ENCODE assay signal across 9 mouse cellular contexts in genomic region chr7:25008635-25009034, GRCm38 (mm10). TPM values are rescaled to one million over a fixed set of nuclear protein-coding genes. Genes with fewer than 3 reads are reported as not detected.
A peak's percentile ranks its signal among the peaks of the same experiment; 100 is the strongest.
DNase-seq lines count a peak whose midpoint lies in the region; ATAC-seq and TF ChIP-seq lines count a peak whose summit lies in the region.
"Had no signal": no experiment of that assay in that cellular context is flagged by ENCODE, and none has a peak within 500 bp of the region (broad histone marks: within the 10 kb centered on the region; RNA-seq: fewer than 3 reads in every experiment).

No protein-coding gene starts in this region.

- H3K4me1 ChIP-seq in MEL (ENCODE audit: control insufficient read depth in 1 of 2, insufficient read depth in 2 of 2, low read length in 2 of 2), result no peaks in the 10 kb centered on the region
- peaks cover 32% of the 10 kb centered on the region for H3K4me1 ChIP-seq in heart, embryonic 13.5 days

- H3K79me2 ChIP-seq in MEL (ENCODE audit: control insufficient read depth, insufficient read depth, low read length, poor library complexity), result no peaks in the 10 kb centered on the region

- no peak for TF ChIP-seq POLR2A in MEL (IDR thresholded peaks at IDR 0.05; ENCODE audit: control insufficient read depth in 1 of 2, insufficient read depth in 1 of 2, low read depth in 1 of 2, low read length in 2 of 2, poor library complexity in 1 of 2)

- H3K9ac ChIP-seq in MEL (ENCODE audit: control insufficient read depth, low read depth, low read length, poor library complexity, severe bottlenecking), result no peak overlapping the region
- no peak overlapping the region for H3K9ac ChIP-seq in heart, embryonic 13.5 days

- no peaks in the 10 kb centered on the region for H3K27me3 ChIP-seq in MEL (ENCODE audit: control insufficient read depth in 1 of 2, insufficient read depth in 2 of 2, low read length in 2 of 2)
- peaks cover 99% of the 10 kb centered on the region for H3K27me3 ChIP-seq in heart, embryonic 13.5 days (replicated peaks)
- peaks cover 3% of the 10 kb centered on the region; the same call in 1 of the 2 replicates for H3K27me3 ChIP-seq in splenic B cell, adult 2 months (ENCODE audit: control insufficient read depth, insufficient read depth, low read length, poor library complexity, severe bottlenecking)

- ATAC-seq in heart, embryonic 13.5 days (ENCODE audit: extremely low read depth, insufficient number of reproducible peaks, low FRiP score, low TSS enrichment), result no peak
- peak; percentile 81 for ATAC-seq in megakaryocyte-erythroid progenitor cell, adult 5-6 weeks (replicated peaks; ENCODE audit: low FRiP score, low TSS enrichment, poor library complexity, severe bottlenecking)
- ATAC-seq: Patski had no signal

- no peaks in the 10 kb centered on the region for H3K36me3 ChIP-seq in MEL (ENCODE audit: control insufficient read depth in 1 of 2, insufficient read depth in 2 of 2, low read length in 2 of 2)
- peaks cover 16% of the 10 kb centered on the region for H3K36me3 ChIP-seq in heart, embryonic 13.5 days
- H3K36me3 ChIP-seq in splenic B cell, adult 2 months (ENCODE audit: control insufficient read depth, insufficient read depth, low read length, poor library complexity, severe bottlenecking), result no peaks in the 10 kb centered on the region

- under 1% methylated on average over 17 of the region's 17 CpGs for WGBS in heart, embryonic 13.5 days

- H3K9me3 ChIP-seq in MEL (replicated peaks; ENCODE audit: insufficient read depth, low read length), result no peaks in the 10 kb centered on the region
- no peaks in the 10 kb centered on the region for H3K9me3 ChIP-seq in heart, embryonic 13.5 days

- TF ChIP-seq EP300 in MEL (IDR thresholded peaks at IDR 0.05; ENCODE audit: low read depth in 1 of 2, low read length in 2 of 2), result no peak

- no peak overlapping the region for H3K27ac ChIP-seq in MEL (ENCODE audit: control insufficient read depth, low read depth, low read length)
- no peak overlapping the region for H3K27ac ChIP-seq in heart, embryonic 13.5 days (replicated peaks)

- peak overlapping the region; percentile 55 for H3K4me2 ChIP-seq in heart, embryonic 13.5 days

- no peak for TF ChIP-seq RAD21 in MEL (IDR thresholded peaks at IDR 0.05; ENCODE audit: low read depth, low read length)

- no peak for TF ChIP-seq CTCF in MEL (IDR thresholded peaks at IDR 0.05 in 2 of 3, conservative IDR thresholded peaks at IDR 0.05 in 1 of 3; ENCODE audit: control insufficient read depth in 1 of 3, insufficient read depth in 1 of 3, low read depth in 2 of 3, low read length in 3 of 3, poor library complexity in 1 of 3, severe bottlenecking in 1 of 3)

- DNase-seq in gastrocnemius, postnatal 10 days, result peak; percentile 69
- no peak for DNase-seq in gastrocnemius, adult 8-10 months (ENCODE audit: low spot score in 2 of 2)
- peak; percentile 61 for DNase-seq in MEL (ENCODE audit: low read depth, low spot score)
- DNase-seq in cerebellum, postnatal 14 days, result peak; percentile 81 to 84
- peak; percentile 88 for DNase-seq in kidney, postnatal 10 days
- DNase-seq in splenic B cell, adult 2 months (ENCODE audit: low read depth, low spot score), result peak; percentile 62

- no peak overlapping the region for H3K4me3 ChIP-seq in MEL (ENCODE audit: control insufficient read depth in 1 of 2, insufficient read depth in 1 of 2, low read depth in 2 of 2, low read length in 2 of 2)
- H3K4me3 ChIP-seq in heart, embryonic 13.5 days, result peak overlapping the region; percentile 8; the same call in 1 of the 2 replicates

TF ChIP-seq in MEL, 35 proteins besides CTCF, POLR2A, EP300 and RAD21:
- no peak for TF ChIP-seq SIN3A (IDR thresholded peaks at IDR 0.05; ENCODE audit: low read length)
- TF ChIP-seq ELF1 (IDR thresholded peaks at IDR 0.05; ENCODE audit: low read depth, low read length), result no peak
- no peak for TF ChIP-seq POLR2AphosphoS2 (IDR thresholded peaks at IDR 0.05; ENCODE audit: low read length)
- TF ChIP-seq MYB (IDR thresholded peaks at IDR 0.05; ENCODE audit: low read depth, low read length), result no peak
- TF ChIP-seq E2F4 (IDR thresholded peaks at IDR 0.05; ENCODE audit: borderline replicate concordance, low read depth, low read length), result no peak
- TF ChIP-seq KAT2A (conservative IDR thresholded peaks at IDR 0.05; ENCODE audit: low read depth, low read length), result no peak
- TF ChIP-seq TCF12 (IDR thresholded peaks at IDR 0.05; ENCODE audit: low read depth, low read length), result no peak
- TF ChIP-seq MAX (IDR thresholded peaks at IDR 0.05; ENCODE audit: low read length), result no peak
- TF ChIP-seq MXI1 (IDR thresholded peaks at IDR 0.05; ENCODE audit: low read depth, low read length), result no peak
- no peak for TF ChIP-seq ZNF384 (IDR thresholded peaks at IDR 0.05; ENCODE audit: low read depth, low read length)
- no peak for TF ChIP-seq GATA1 (IDR thresholded peaks at IDR 0.05; ENCODE audit: low read depth, low read length)
- no peak for TF ChIP-seq UBTF (IDR thresholded peaks at IDR 0.05; ENCODE audit: borderline replicate concordance, insufficient read depth, low read depth, low read length)
- no peak for TF ChIP-seq ETS1 (IDR thresholded peaks at IDR 0.05; ENCODE audit: low read depth, low read length)
- no peak for TF ChIP-seq MYC (IDR thresholded peaks at IDR 0.05; ENCODE audit: low read depth, low read length)
- TF ChIP-seq TAL1 (IDR thresholded peaks at IDR 0.05; ENCODE audit: low read length), result no peak

RNA-seq across cellular contexts. Expression of gene Atp1a3, which starts 2.9 kb away (rescaled TPM):
- total RNA-seq in gastrocnemius, postnatal 10 days (2021), result 1 to 10 TPM; 1.9 to 4.0 TPM
- under 1 TPM; 0.25 to 0.58 (median 0.46) TPM for total RNA-seq in gastrocnemius, adult 8-10 months (2022)
- total RNA-seq in MEL (2012; rRNA removed), result 0.19 and 0.26 TPM in 2 replicates
- 1 to 10 TPM in 1 of 2 experiments, not detected in 1; 3.5 TPM for polyA plus RNA-seq in MEL (2012; ENCODE audit: insufficient read depth in 1 of 2, insufficient read length in 2 of 2, low read depth in 1 of 2, low replicate concordance in 2 of 2, missing spikeins in 1 of 2)
- polyA plus RNA-seq in heart, embryonic 13.5 days (2015; fragmentation: Nextera tagmentation; extraction: Ambion mirVana), result 1.4 and 1.6 TPM in 2 replicates
- not detected in 2 replicates for total RNA-seq in megakaryocyte-erythroid progenitor cell, adult 5-6 weeks (2014; fragmentation: Nextera tagmentation)
- total RNA-seq in megakaryocyte-erythroid progenitor cell, adult 5-6 weeks (2017), result 0.75 TPM in 1 of 2 replicates, not detected in the other

RNA-seq across cellular contexts. Expression of gene Rabac1, which starts 36.1 kb away (rescaled TPM):
- 100 to 1,000 TPM; 163 to 166 TPM for total RNA-seq in gastrocnemius, postnatal 10 days (2021)
- total RNA-seq in gastrocnemius, adult 8-10 months (2022), result 100 to 1,000 TPM; 255 to 297 (median 267) TPM
- 205 and 240 TPM in 2 replicates for total RNA-seq in MEL (2012; rRNA removed)
- polyA plus RNA-seq in MEL (2012; ENCODE audit: insufficient read depth in 1 of 2, insufficient read length in 2 of 2, low read depth in 1 of 2, low replicate concordance in 2 of 2, missing spikeins in 1 of 2), result 100 to 1,000 TPM in 1 of 2 experiments, not detected in 1; 223 TPM
- polyA plus RNA-seq in heart, embryonic 13.5 days (2015; fragmentation: Nextera tagmentation; extraction: Ambion mirVana), result 185 and 197 TPM in 2 replicates
- total RNA-seq in megakaryocyte-erythroid progenitor cell, adult 5-6 weeks (2014; fragmentation: Nextera tagmentation), result 128 and 146 TPM in 2 replicates
- 38.0 and 103 TPM in 2 replicates for total RNA-seq in megakaryocyte-erythroid progenitor cell, adult 5-6 weeks (2017)

Comparison
In these comparisons a context has a peak if more than half of its experiments do, and no peak if none do; other contexts are left out.
1. DNase-seq: peak in gastrocnemius, postnatal 10 days (single experiment), MEL (single experiment), cerebellum, postnatal 14 days (2 of 2), kidney, postnatal 10 days (single experiment) and splenic B cell, adult 2 months (single experiment); none in gastrocnemius, adult 8-10 months (0 of 2).